Mouse (Mus musculus): Measurements from ENCODE around the gene Cdkal1.

The Cdkal1 gene

DNA sequence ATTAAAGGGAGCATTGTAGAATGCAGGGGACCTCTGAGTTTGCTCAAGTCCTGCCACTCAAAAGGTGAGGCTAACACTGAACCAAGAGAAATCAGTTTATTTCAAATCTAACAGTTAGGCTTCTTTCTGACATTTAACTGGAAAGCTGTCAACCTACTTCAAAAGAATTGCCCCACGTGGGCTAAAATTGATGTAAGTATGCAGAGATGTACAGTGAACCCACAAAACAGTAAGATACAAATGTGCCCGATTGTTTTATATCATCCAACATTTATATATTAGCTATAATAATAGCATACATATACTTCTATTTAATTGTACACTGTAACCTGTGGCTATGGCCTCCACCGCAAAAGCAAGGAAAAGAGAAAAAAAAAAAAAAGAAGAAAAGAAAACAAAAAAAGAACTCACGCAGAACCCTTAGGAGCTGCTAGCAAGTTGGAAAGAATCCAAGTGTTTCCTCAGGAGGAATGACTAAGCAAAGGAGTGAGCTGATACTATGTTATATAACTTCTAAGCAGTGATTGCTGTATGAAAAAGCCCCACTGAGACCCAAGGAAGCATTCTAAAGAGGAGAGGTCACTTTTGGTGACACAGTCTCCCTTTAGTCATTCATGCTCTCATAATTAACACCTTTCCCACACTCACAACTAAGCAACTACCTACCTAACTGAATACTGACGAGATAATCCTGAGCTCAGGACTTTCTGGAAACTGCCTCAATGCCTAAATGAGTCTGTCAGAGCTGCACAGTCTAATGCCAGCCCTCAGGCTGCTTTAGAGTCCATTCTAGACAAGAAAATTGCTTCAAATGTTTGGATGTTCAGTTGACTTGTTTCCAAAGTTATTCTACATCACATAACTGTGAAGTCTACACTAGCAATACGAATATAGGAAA, 352.1 kb downstream of the Cdkal1 start:
- H3K4me3 ChIP-seq (replicated peaks; ENCODE audit: low read length), result no peak overlapping the region
- H3K36me3 ChIP-seq (ENCODE audit: insufficient read depth, low read length), result no peaks in the 10 kb centered on the region
- no peak for TF ChIP-seq CTCF (conservative IDR thresholded peaks at IDR 0.05; ENCODE audit: low read length)
- no peak for TF ChIP-seq POU5F1 (IDR thresholded peaks at IDR 0.05; ENCODE audit: borderline replicate concordance, low read length)
- TF ChIP-seq NANOG (IDR thresholded peaks at IDR 0.05; ENCODE audit: borderline replicate concordance, low read length), result no peak
- H3K4me1 ChIP-seq (replicated peaks; ENCODE audit: low read depth, low read length), result no peaks in the 10 kb centered on the region
- H3K9me3 ChIP-seq (ENCODE audit: low read length), result no peaks in the 10 kb centered on the region
- H3K27me3 ChIP-seq (ENCODE audit: insufficient read depth, low read length), result no peaks in the 10 kb centered on the region

DNA sequence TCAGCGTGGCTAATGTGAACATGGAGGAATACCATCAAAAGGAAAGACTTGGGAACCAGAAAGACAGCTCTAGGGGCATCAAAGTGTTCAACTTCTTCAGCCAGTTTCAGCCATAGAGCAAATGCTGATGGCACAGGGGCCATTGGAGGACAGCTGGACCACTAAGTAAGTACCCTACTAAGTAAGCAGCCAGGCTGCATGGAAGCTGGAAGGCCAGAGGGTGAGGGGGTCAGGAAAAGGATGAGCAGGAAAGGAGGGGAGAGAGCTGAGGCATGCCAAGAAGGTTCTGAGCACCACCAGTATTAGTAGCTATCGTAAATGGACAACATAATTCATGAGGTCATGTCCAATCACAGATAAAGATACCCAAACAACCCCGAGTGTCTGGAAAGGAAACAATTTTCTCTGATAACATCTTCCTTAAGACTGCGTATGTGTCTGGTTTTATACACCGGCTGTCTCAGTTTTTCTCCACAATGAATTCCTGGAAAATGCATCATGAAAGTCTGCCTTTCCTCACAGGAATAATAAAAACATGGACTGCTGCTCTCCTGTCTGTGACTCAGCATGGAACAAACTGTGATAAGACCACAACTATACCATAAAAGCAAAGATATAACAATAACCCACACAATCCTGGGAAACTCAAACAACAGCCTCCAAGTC, 352.9 kb downstream of the Cdkal1 start:
- Histone ChIP-seq H3K4me1 (replicated peaks; ENCODE audit: low read depth, low read length) (no peaks in the 10 kb centered on the region), H3K9me3 (ENCODE audit: low read length) (no peaks in the 10 kb centered on the region), H3K4me3 (replicated peaks; ENCODE audit: low read length) (no peak overlapping the region), H3K36me3 (ENCODE audit: insufficient read depth, low read length) (no peaks in the 10 kb centered on the region), H3K27me3 (ENCODE audit: insufficient read depth, low read length) (no peaks in the 10 kb centered on the region)
- TF ChIP-seq NANOG (IDR thresholded peaks at IDR 0.05; ENCODE audit: borderline replicate concordance, low read length) (no peak), CTCF (conservative IDR thresholded peaks at IDR 0.05; ENCODE audit: low read length) (no peak), POU5F1 (IDR thresholded peaks at IDR 0.05; ENCODE audit: borderline replicate concordance, low read length) (no peak)

- H3K4me3 ChIP-seq (replicated peaks; ENCODE audit: low read length), result no peak overlapping the region
- H3K4me1 ChIP-seq (replicated peaks; ENCODE audit: low read depth, low read length), result no peaks in the 10 kb centered on the region
- H3K36me3 ChIP-seq (ENCODE audit: insufficient read depth, low read length), result no peaks in the 10 kb centered on the region
- no peaks in the 10 kb centered on the region for H3K27me3 ChIP-seq (ENCODE audit: insufficient read depth, low read length)
- no peaks in the 10 kb centered on the region for H3K9me3 ChIP-seq (ENCODE audit: low read length)
- TF ChIP-seq CTCF (conservative IDR thresholded peaks at IDR 0.05; ENCODE audit: low read length) (peak; percentile 31; the same call in 1 of the 2 replicates), NANOG (IDR thresholded peaks at IDR 0.05; ENCODE audit: borderline replicate concordance, low read length) (no peak), POU5F1 (IDR thresholded peaks at IDR 0.05; ENCODE audit: borderline replicate concordance, low read length) (no peak)
These were observed 354.3 kb downstream of the Cdkal1 start for GRCm38 (mm10) chr13:29501173-29501572.

DNA sequence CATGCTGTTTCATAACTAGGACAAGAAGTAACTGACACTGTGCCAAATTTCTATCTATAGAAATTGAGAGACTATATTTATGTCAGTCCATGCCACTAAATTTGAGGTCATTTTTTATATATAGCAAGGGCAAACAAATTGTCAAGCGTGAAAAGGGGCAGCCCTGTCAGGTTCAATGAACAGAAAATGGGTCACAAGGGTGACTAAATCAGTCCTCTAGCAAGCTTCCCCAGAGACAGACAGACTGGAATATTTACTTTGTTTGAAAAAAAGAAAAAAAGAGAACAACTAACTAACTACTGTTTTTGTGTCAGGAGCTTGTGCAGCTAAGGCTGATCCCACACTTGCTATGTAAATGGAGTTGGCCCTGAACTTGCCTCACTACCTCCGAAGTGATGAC, 355.7 kb downstream of the Cdkal1 start:
- Histone ChIP-seq H3K4me1 (replicated peaks; ENCODE audit: low read depth, low read length) (no peaks in the 10 kb centered on the region), H3K27me3 (ENCODE audit: insufficient read depth, low read length) (no peaks in the 10 kb centered on the region), H3K9me3 (ENCODE audit: low read length) (no peaks in the 10 kb centered on the region), H3K4me3 (replicated peaks; ENCODE audit: low read length) (no peak overlapping the region), H3K36me3 (ENCODE audit: insufficient read depth, low read length) (no peaks in the 10 kb centered on the region)
- TF ChIP-seq POU5F1 (IDR thresholded peaks at IDR 0.05; ENCODE audit: borderline replicate concordance, low read length), result no peak
- no peak for TF ChIP-seq CTCF (conservative IDR thresholded peaks at IDR 0.05; ENCODE audit: low read length)
- no peak for TF ChIP-seq NANOG (IDR thresholded peaks at IDR 0.05; ENCODE audit: borderline replicate concordance, low read length)

- H3K9me3 ChIP-seq (ENCODE audit: low read length), result no peaks in the 10 kb centered on the region
- H3K36me3 ChIP-seq (ENCODE audit: insufficient read depth, low read length), result no peaks in the 10 kb centered on the region
- H3K4me1 ChIP-seq (replicated peaks; ENCODE audit: low read depth, low read length), result no peaks in the 10 kb centered on the region
- TF ChIP-seq NANOG (IDR thresholded peaks at IDR 0.05; ENCODE audit: borderline replicate concordance, low read length) (no peak), POU5F1 (IDR thresholded peaks at IDR 0.05; ENCODE audit: borderline replicate concordance, low read length) (no peak), CTCF (conservative IDR thresholded peaks at IDR 0.05; ENCODE audit: low read length) (no peak)
- H3K27me3 ChIP-seq (ENCODE audit: insufficient read depth, low read length), result no peaks in the 10 kb centered on the region
- H3K4me3 ChIP-seq (replicated peaks; ENCODE audit: low read length), result no peak overlapping the region
These were observed 358.2 kb downstream of the Cdkal1 start for GRCm38 (mm10) chr13:29497286-29497685.

DNA sequence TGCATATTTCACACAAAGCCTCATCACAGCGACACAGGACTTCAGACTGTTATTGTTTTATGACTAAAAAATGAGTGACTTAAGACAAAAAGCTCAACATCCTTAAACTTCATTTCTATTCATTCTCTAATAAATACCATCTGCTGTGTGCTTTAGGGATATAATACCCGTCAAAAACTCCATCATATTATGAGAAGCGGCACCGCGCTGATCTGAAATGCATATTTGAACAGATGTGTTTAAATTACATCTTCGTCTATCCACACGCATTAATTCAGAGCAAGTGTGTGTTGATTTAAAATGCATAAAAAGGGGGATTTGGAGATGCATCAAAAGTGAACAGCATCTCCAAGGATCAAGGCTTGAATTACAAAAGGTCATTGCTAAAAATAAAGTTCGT, 365.1 kb downstream of the Cdkal1 start:
- Histone ChIP-seq H3K9me3 (ENCODE audit: low read length) (no peaks in the 10 kb centered on the region), H3K4me3 (replicated peaks; ENCODE audit: low read length) (no peak overlapping the region), H3K4me1 (replicated peaks; ENCODE audit: low read depth, low read length) (no peaks in the 10 kb centered on the region), H3K36me3 (ENCODE audit: insufficient read depth, low read length) (no peaks in the 10 kb centered on the region), H3K27me3 (ENCODE audit: insufficient read depth, low read length) (no peaks in the 10 kb centered on the region)
- TF ChIP-seq POU5F1 (IDR thresholded peaks at IDR 0.05; ENCODE audit: borderline replicate concordance, low read length) (no peak), NANOG (IDR thresholded peaks at IDR 0.05; ENCODE audit: borderline replicate concordance, low read length) (no peak), CTCF (conservative IDR thresholded peaks at IDR 0.05; ENCODE audit: low read length) (no peak)

GRCm38 (mm10) chr13:29489476-29489875, 366.0 kb downstream of the Cdkal1 start:
- H3K4me1 ChIP-seq (replicated peaks; ENCODE audit: low read depth, low read length), result no peaks in the 10 kb centered on the region
- H3K36me3 ChIP-seq (ENCODE audit: insufficient read depth, low read length), result no peaks in the 10 kb centered on the region
- H3K4me3 ChIP-seq (replicated peaks; ENCODE audit: low read length), result no peak overlapping the region
- no peak for TF ChIP-seq POU5F1 (IDR thresholded peaks at IDR 0.05; ENCODE audit: borderline replicate concordance, low read length)
- no peak for TF ChIP-seq CTCF (conservative IDR thresholded peaks at IDR 0.05; ENCODE audit: low read length)
- no peak for TF ChIP-seq NANOG (IDR thresholded peaks at IDR 0.05; ENCODE audit: borderline replicate concordance, low read length)
- H3K9me3 ChIP-seq (ENCODE audit: low read length), result no peaks in the 10 kb centered on the region
- H3K27me3 ChIP-seq (ENCODE audit: insufficient read depth, low read length), result no peaks in the 10 kb centered on the region

GRCm38 (mm10) chr13:29486709-29487108, 368.8 kb downstream of the Cdkal1 start:
- Histone ChIP-seq H3K9me3 (ENCODE audit: low read length) (no peaks in the 10 kb centered on the region), H3K27me3 (ENCODE audit: insufficient read depth, low read length) (no peaks in the 10 kb centered on the region), H3K36me3 (ENCODE audit: insufficient read depth, low read length) (no peaks in the 10 kb centered on the region), H3K4me1 (replicated peaks; ENCODE audit: low read depth, low read length) (no peaks in the 10 kb centered on the region), H3K4me3 (replicated peaks; ENCODE audit: low read length) (no peak overlapping the region)
- TF ChIP-seq NANOG (IDR thresholded peaks at IDR 0.05; ENCODE audit: borderline replicate concordance, low read length) (no peak), CTCF (conservative IDR thresholded peaks at IDR 0.05; ENCODE audit: low read length) (no peak), POU5F1 (IDR thresholded peaks at IDR 0.05; ENCODE audit: borderline replicate concordance, low read length) (no peak)

Measured in E14TG2a.4 (cell line).